Mouse (Mus musculus) Patski (cell line): ENCODE data around the gene Dpy19l1. TPM values are rescaled to one million over a fixed set of nuclear protein-coding genes. Genes with fewer than 3 reads are reported as not detected.
A peak's percentile ranks its signal among the peaks of the same experiment; 100 is the strongest.

Experiments
- ATAC-seq: fragments of 100-300 bp; one replicate; pipeline ENCODE4 v1.8.0; 2021
- CTCF ChIA-PET: fragments of 350-600 bp; sonication (Branson Sonifier 250); formaldehyde crosslinking; loops from one replicate; lab custom pipeline; 2022; ENCODE audit warnings: inconsistent platforms; lab: Charles Lee
- POLR2A ChIA-PET: fragments of 350-600 bp; sonication (Branson Sonifier 250); formaldehyde crosslinking; loops from one replicate; lab custom pipeline; 2022; ENCODE audit warnings: antibody characterized with exemption, inconsistent platforms; lab: Charles Lee
- DNase-seq: peaks from one replicate; pipeline ENCODE4 v3.0.0-alpha.2; 2011; ENCODE audit warnings: low read depth, low spot score
- H3K27me3 ChIP-seq: fragments of 371-371 bp; one replicate; pipeline ENCODE4 v1.5.1; 2021
- CTCF ChIP-seq: fragments of 100-300 bp; IDR thresholded peaks from one replicate; pipeline ENCODE4 v1.5.1; 2021
- in situ Hi-C: fragments of 300-500 bp; cut with MboI; formaldehyde crosslinking; loops from 3 replicates; pipeline ENCODE4 v1.11.1; 2018; ENCODE audit warnings: low pct_unique_long_range_greater_than_20kb, mixed read lengths
- polyA plus RNA-seq: library from polyadenylated mRNA; unstranded; gene quantifications from one replicate; pipeline ENCODE4 v1.2.3, GENCODE M21; 2021

Dpy19l1 gene
- polyA plus RNA-seq, 1 experiment from 2014 or later, result 25.4 TPM

DNA sequence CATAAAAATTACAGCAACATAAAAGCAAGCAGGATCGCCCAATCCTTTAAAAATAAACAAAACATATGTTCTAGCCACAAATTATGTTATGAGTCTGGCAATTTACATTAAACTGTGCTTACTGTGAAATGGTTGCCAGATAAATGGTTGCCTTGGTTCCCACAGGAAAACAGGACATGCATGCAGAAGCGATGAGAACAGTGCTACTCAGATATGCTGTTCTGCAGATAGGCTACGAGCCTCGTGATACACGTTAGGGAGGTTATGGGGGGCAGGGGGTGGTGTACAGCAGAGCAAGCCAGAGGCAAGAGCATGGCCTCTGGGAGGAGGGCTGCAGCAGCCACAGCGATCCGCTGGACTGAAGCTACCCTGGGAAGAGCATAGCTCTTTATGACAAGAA is 29.1 kb downstream of the Dpy19l1 start:
- no peaks in the 10 kb centered on the region for H3K27me3 ChIP-seq
- ChIA-PET POLR2A (no interaction called here), CTCF (no interaction called here)
- DNase-seq, result no peak
- no peak for TF ChIP-seq CTCF
- in situ Hi-C loops, result no loop called here
- ATAC-seq, result no peak

DNA sequence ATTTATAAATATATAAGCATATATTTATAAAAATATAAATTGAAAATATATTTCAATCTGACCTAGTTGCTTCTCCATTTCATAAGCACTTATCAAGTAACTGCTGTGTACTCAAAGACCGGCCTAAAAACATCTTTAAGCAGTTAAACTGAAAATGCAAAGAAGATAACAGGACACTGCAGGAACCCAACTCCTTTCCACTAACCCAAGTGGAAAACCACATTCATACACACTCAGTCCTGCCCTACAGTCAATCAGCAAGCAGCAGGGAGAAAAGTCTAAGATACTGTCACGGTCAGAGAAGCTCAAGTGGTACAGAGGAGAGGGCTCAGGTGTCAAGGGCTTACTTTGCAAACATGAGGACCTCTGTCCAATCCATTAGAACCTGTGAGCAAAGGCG is 30.4 kb downstream of the Dpy19l1 start:
- ATAC-seq (no peak), DNase-seq (no peak)
- in situ Hi-C loops, result no loop called here
- no peaks in the 10 kb centered on the region for H3K27me3 ChIP-seq
- POLR2A ChIA-PET, result no interaction called here
- CTCF ChIA-PET, result no interaction called here
- no peak for TF ChIP-seq CTCF

DNA sequence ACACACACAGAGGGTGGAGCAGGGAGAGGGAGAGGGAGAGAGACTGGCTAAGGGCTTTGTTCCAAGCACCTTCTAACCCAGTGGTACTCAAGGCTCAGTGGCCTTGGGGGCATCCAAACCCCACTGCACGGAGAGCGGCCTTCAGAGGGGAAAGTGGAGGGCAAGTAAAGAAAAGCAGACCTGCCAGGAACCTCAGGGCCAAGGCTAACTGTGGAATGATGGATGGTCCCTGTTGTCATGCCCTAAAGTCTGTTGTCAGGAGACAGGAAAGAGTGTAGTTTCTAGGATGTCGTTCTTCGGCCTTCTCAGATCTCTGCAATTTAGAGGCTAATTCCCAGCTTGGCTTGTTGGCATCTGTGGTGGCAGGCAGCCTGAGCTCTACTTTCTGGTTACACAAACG is 32.8 kb downstream of the Dpy19l1 start:
- POLR2A ChIA-PET, result no interaction called here
- in situ Hi-C loops, result no loop called here
- DNase-seq (no peak), ATAC-seq (no peak)
- no peak for TF ChIP-seq CTCF
- CTCF ChIA-PET, result no interaction called here
- no peaks in the 10 kb centered on the region for H3K27me3 ChIP-seq

DNA sequence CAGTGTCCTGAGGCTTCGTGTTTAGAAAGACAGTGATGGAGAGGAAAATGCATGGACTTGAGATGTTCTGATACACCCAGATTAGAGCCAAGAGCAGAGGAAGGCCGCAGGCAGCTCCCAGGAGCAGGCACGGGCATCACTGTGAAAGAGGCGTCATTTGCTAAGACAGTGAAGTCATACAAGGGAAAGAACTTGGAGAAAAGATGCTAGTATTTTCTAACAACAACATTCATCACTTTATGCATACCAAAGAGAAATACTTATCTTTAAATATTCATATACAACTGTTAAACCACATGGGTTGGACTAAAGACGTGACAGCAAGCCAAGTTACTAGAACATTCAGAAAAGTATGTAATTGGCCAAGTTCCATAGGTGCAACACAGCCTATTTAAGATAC is 35.8 kb downstream of the Dpy19l1 start:
- ATAC-seq, result no peak
- POLR2A ChIA-PET, result no interaction called here
- in situ Hi-C loops, result no loop called here
- no peaks in the 10 kb centered on the region for H3K27me3 ChIP-seq
- DNase-seq, result no peak
- CTCF ChIA-PET, result interaction anchor here (0.9 kb wide), 1 partner anchor 9 kb away, joined by 3 read pairs; no protein-coding TSS in a partner anchor
- TF ChIP-seq CTCF, result no peak

DNA sequence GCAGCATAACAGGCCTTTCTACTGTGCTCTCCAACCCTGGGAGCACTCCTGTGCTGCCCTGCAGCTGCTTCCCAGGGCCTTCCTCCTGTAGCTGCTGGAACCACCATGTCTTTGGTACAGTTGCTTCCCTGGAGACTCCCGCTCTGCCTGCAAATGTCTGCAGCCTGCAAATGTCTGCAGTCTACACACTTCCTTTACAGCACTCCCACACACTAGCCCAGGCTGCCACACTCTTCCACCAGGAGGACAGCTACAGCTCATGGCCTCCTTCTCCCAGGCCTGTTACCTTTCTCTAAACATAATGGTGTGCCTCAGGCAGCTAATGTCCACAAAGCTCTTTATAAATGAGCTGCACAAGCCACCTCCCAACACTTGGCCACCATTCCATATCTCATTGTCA is 36.3 kb downstream of the Dpy19l1 start:
- POLR2A ChIA-PET, result no interaction called here
- no peak for TF ChIP-seq CTCF
- in situ Hi-C loops, result no loop called here
- DNase-seq, result no peak
- ATAC-seq, result no peak
- CTCF ChIA-PET, result interaction anchor here (0.9 kb wide), 1 partner anchor 10 kb away, joined by 3 read pairs; no protein-coding TSS in a partner anchor
- H3K27me3 ChIP-seq, result no peaks in the 10 kb centered on the region

DNA sequence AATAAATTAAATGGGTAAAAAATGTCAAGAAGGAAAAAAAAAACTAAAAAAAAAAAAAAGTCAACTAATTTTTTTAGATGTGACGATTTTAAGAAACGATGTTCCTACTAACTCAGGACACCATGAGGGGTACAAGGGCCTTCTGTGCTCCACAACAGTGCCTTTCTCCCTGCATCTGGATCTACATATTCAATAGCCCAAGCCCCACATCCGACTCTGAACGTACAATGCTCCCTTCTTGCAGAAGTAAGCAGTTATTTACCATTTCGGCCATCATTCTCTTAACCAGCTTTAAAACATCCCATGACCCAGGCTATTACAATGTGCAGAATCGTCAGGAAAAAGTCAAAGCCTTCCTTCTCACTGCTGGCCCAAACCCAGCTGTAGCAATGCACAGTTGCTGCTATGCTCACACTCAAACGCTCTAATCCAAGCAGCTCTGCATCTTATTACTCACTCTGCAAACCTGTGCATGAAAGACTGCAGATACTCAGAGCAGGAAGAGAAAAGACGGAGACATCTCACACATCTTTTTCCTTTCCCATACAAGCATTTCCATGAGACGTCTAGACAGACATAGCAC is 41.5 kb downstream of the Dpy19l1 start:
- ChIA-PET CTCF (no interaction called here), POLR2A (no interaction called here)
- in situ Hi-C loops, result no loop called here
- DNase-seq (no peak), ATAC-seq (no peak)
- H3K27me3 ChIP-seq, result no peaks in the 10 kb centered on the region
- TF ChIP-seq CTCF, result no peak

DNA sequence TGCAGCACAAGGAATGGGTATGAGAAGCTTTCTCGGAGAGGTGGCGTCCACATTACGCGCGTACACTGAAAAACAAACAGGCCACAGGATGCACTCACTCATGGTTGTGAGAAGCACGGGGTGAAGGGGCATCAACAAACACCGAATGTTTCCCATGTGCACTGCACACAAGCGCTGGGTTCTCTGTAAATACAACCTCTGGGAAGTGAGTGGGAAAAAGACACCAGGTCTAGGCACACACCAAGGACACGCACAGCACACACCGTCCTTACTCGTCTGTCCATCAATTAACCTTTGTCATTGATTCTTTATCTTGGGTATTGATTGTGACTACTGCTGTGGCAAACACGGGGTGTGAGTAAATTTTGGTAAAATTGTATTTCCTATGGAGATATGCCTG is 49.1 kb downstream of the Dpy19l1 start:
- ChIA-PET CTCF (interaction anchor here (1.1 to 1.5 kb wide), 2 partner anchors 11 kb away, joined by 4 to 5 read pairs; no protein-coding TSS in a partner anchor), POLR2A (no interaction called here)
- in situ Hi-C loops, result no loop called here
- no peak for TF ChIP-seq CTCF
- no peak for ATAC-seq
- no peaks in the 10 kb centered on the region for H3K27me3 ChIP-seq
- DNase-seq, result no peak

DNA sequence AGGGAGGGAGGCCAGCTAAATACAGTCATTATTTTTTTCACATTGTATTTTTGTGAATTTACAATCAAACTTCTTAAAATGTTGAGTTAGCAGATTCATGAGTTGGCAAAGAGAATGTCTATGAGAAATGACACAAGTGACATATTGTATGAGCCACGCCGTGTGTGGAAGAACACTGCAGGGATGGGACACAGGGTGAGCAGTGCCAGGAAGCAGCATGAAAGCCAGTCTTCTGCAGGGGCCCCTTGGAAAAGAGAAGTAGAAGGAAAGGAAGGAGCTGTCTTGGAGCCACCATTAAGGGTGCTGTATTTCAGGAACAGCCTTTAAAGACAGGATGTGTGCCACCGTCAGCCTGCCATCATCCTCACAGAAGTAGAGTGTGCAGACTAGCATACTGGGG is 52.0 kb downstream of the Dpy19l1 start:
- POLR2A ChIA-PET, result no interaction called here
- no peaks in the 10 kb centered on the region for H3K27me3 ChIP-seq
- no peak for DNase-seq
- TF ChIP-seq CTCF, result no peak
- ATAC-seq, result no peak
- CTCF ChIA-PET, result interaction anchor here (1.6 kb wide), 1 partner anchor 8 kb away, joined by 4 read pairs; no protein-coding TSS in a partner anchor
- in situ Hi-C loops, result no loop called here

DNA sequence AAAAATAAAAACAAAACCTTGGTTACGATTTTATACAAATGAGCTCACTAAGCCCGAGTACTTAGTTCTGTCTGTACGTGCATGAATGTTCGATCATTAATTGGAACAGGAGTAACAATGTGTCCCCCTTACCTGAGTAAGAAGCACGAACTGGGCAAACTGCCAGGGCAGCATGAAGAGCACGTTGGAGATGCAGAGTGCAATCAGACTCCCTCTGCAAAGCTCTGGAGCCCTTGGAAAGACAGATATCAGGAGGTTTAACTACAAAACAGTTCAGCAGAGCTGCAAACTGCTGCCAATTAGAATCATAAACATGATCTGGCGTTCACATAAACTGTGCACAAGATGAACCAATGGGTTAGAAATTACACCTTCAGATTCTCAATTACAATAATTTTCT is 52.4 kb downstream of the Dpy19l1 start:
- ChIA-PET POLR2A (no interaction called here), CTCF (interaction anchor here (1.6 kb wide), 1 partner anchor 8 kb away, joined by 4 read pairs; no protein-coding TSS in a partner anchor)
- ATAC-seq, result no peak
- in situ Hi-C loops, result no loop called here
- no peak for DNase-seq
- no peak for TF ChIP-seq CTCF
- no peaks in the 10 kb centered on the region for H3K27me3 ChIP-seq

DNA sequence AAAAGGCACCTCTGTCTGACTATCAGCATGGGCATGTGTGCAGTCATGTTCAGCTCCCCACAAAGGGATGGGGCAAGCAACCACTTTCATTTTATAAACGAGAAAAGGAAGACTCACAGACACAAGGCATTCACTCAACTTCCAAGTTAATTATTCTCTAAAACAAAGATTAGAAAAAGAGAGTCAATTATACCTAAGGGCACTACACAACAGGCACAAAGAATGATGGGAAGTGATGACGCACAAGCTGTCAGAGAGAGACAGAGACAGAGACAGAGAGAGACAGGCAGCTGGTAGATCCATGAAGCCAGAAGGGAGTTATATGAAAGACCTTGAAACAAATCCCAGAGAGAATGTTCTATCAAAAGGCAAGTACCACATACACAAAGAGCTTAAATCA is 68.0 kb downstream of the Dpy19l1 start:
- no peak for ATAC-seq
- no peak for DNase-seq
- in situ Hi-C loops, result no loop called here
- no peak for TF ChIP-seq CTCF
- ChIA-PET CTCF (no interaction called here), POLR2A (no interaction called here)
- no peaks in the 10 kb centered on the region for H3K27me3 ChIP-seq

DNA sequence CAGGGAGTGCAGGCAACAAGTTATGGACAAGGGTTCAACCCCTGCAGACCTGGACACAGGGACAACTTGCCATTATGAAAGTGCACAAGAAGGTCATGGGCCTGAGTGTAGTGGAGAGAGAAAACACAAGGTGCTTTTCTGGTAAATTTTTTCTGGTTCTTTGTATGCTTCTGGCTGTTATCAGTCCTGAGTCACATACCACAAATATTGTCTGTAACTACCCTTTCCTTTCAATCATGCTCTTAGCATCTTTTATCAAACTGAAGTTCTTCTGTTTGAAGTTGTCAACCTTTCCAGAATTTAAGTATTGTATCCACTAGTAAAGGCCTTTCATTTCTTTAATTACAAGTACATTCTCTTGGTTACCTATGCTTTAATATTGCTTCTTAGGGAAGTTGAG is 73.2 kb downstream of the Dpy19l1 start:
- in situ Hi-C loops, result no loop called here
- TF ChIP-seq CTCF, result no peak
- ATAC-seq (no peak), DNase-seq (no peak)
- ChIA-PET POLR2A (no interaction called here), CTCF (no interaction called here)
- H3K27me3 ChIP-seq, result no peaks in the 10 kb centered on the region

DNA sequence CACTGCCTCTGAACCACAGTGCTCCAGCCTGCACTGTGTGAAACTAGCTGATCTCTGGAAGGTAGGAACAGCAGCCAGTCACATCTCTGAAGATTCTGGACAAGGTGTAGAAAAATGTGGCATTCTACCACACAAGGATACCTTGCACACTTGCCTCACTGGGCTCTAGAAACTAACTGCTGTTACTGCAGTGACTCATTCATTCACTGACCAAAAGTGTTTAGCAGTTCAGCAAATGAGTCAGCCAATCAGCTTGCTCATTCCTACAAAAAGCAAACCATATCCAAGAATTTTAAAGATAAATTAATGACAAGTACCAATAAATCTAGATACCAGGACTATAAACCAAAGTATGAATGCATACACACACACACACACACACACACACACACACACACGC is 77.3 kb downstream of the Dpy19l1 start:
- H3K27me3 ChIP-seq, result no peaks in the 10 kb centered on the region
- ATAC-seq (peak; percentile 54), DNase-seq (no peak)
- ChIA-PET CTCF (no interaction called here), POLR2A (interaction anchor here (0.6 kb wide), 1 partner anchor 990 kb away, joined by 3 read pairs; no protein-coding TSS in a partner anchor)
- no peak for TF ChIP-seq CTCF
- in situ Hi-C loops, result no loop called here
